Mouse (Mus musculus): ENCODE results near the gene Lonp2.

Lonp2 gene

GRCm38 (mm10) chr8:86623911-86624731 is at the start of gene Lonp2:
Lonp2 (plus strand) TSS chr8:86624043.
- DNase-seq, result peak; percentile 98 to 99

GRCm38 (mm10) chr8:86577547-86577946 is 46.3 kb upstream of the Lonp2 start:
- no peak for DNase-seq

- peak; percentile 97 for DNase-seq
Measured at GRCm38 (mm10) chr8:86578076-86578475, 45.8 kb upstream of the Lonp2 start.

- peak; percentile 52 to 66 for DNase-seq
Measured at GRCm38 (mm10) chr8:86578693-86579092, 45.1 kb upstream of the Lonp2 start.

- no peak for DNase-seq
Measured at GRCm38 (mm10) chr8:86580458-86580857, 43.4 kb upstream of the Lonp2 start, which contains the start of gene Abcc12. Abcc12 (minus strand) TSS chr8:86580686.

GRCm38 (mm10) chr8:86581921-86582331 is 41.9 kb upstream of the Lonp2 start:
- peak; percentile 65 to 73 for DNase-seq

GRCm38 (mm10) chr8:86585118-86585517 is 38.7 kb upstream of the Lonp2 start:
- DNase-seq, result peak; percentile 96

GRCm38 (mm10) chr8:86585532-86585931 is 38.3 kb upstream of the Lonp2 start:
- peak; percentile 90 for DNase-seq

GRCm38 (mm10) chr8:86586058-86586457 is 37.8 kb upstream of the Lonp2 start:
- DNase-seq, result no peak

GRCm38 (mm10) chr8:86586642-86587041 is 37.2 kb upstream of the Lonp2 start:
- DNase-seq, result peak in 1 of 2 experiments; percentile 44

GRCm38 (mm10) chr8:86588338-86588737 is 35.5 kb upstream of the Lonp2 start:
- no peak for DNase-seq

GRCm38 (mm10) chr8:86593099-86593498 is 30.7 kb upstream of the Lonp2 start:
- no peak for DNase-seq

GRCm38 (mm10) chr8:86594159-86594796 is 29.6 kb upstream of the Lonp2 start:
- no peak for DNase-seq

GRCm38 (mm10) chr8:86595671-86596070 is 28.2 kb upstream of the Lonp2 start:
- no peak for DNase-seq

GRCm38 (mm10) chr8:86597681-86598080 is 26.2 kb upstream of the Lonp2 start:
- no peak for DNase-seq

GRCm38 (mm10) chr8:86599299-86599698 is 24.5 kb upstream of the Lonp2 start:
- no peak for DNase-seq

GRCm38 (mm10) chr8:86600311-86600710 is 23.5 kb upstream of the Lonp2 start:
- DNase-seq, result no peak

GRCm38 (mm10) chr8:86603174-86603573 is 20.7 kb upstream of the Lonp2 start:
- no peak for DNase-seq

GRCm38 (mm10) chr8:86604676-86605075 is 19.2 kb upstream of the Lonp2 start:
- DNase-seq, result no peak

GRCm38 (mm10) chr8:86613798-86614197 is 10.0 kb upstream of the Lonp2 start:
- no peak for DNase-seq

GRCm38 (mm10) chr8:86615095-86615769 is 8.6 kb upstream of the Lonp2 start:
- DNase-seq, result no peak

GRCm38 (mm10) chr8:86617759-86618387 is 6.0 kb upstream of the Lonp2 start:
- DNase-seq, result no peak

- DNase-seq, result no peak
Measured at GRCm38 (mm10) chr8:86623551-86623910, 312 bp upstream of the Lonp2 start.
